Mouse (Mus musculus) olfactory bulb, adult 2 months (tissue): Measurements from ENCODE around the gene Bglap3.

ENCODE experiments used
- CTCF ChIP-seq: fragments of 200-500 bp; IDR thresholded peaks from 2 replicates; pipeline ENCODE4 v1.5.1; 2012; ENCODE audit warnings: low read depth, mild to moderate bottlenecking, low read length, moderate library complexity; ENCODE audit not compliant: insufficient read depth
- POLR2A ChIP-seq: fragments of 200-500 bp; IDR thresholded peaks from 2 replicates; pipeline ENCODE4 v1.6.1; 2012; ENCODE audit warnings: mild to moderate bottlenecking, low read depth, low read length, moderate library complexity; ENCODE audit not compliant: insufficient read depth

DNA sequence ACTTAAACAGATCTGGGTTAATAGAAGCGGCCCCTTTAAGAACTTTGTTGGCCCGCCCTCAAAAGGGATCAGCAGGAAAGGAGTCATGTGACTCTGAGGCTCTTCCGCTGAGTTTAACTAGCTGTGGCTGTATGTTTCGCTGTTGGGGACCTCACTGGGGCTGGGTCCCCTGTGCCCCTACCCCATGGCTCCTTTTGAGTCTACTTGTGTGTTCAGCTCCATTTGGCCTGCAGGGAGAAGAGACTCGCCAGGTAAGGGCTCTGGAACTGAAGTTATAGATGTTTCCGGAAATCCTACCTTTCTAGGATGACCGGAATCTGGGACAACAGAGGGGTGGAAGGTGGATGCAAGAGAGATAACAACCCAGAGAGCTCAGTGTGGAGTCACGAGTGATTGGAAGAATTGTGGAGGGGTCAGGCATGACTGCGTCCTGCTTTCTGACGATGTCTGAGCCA is 47.6 kb downstream of the Bglap3 start, which contains the start of gene Glmp:
- TF ChIP-seq CTCF (no peak), POLR2A (peak; percentile 38; the same call in 1 of the 2 replicates)
